Mouse (Mus musculus) C2C12 (cell line): ENCODE measurements around the gene Ecsit.
"Not testable (repeated sequence)": the region's sequence is repeated elsewhere in the genome, so short reads cannot be mapped to it uniquely, and the experiment has no call there.

Experiments
- CEBPB ChIP-seq: IDR thresholded peaks from one replicate; pipeline ENCODE4 v1.6.1; 2011; ENCODE audit warnings: low read depth, mild to moderate bottlenecking, control low read depth, moderate library complexity
- CTCF ChIP-seq: IDR thresholded peaks from one replicate; pipeline ENCODE4 v1.5.1; 2011; ENCODE audit not compliant: control insufficient read depth, insufficient read depth, insufficient read length
- MAX ChIP-seq: IDR thresholded peaks from one replicate; pipeline ENCODE4 v1.6.1; 2011; ENCODE audit warnings: mild to moderate bottlenecking, control low read depth
- MYOG ChIP-seq: IDR thresholded peaks from one replicate; pipeline ENCODE4 v1.6.1; 2011; ENCODE audit not compliant: control insufficient read depth, insufficient read length; ENCODE audit errors: extremely low read depth
- USF1 ChIP-seq: IDR thresholded peaks from one replicate; pipeline ENCODE4 v1.6.1; 2011; ENCODE audit warnings: low read depth, mild to moderate bottlenecking, control low read depth, moderate library complexity

GRCm38 (mm10) chr9:22075778-22076177, 9.5 kb downstream of the Ecsit start:
- TF ChIP-seq CTCF, MYOG, MAX, USF1, CEBPB: not testable (repeated sequence)
